In genomic region chr3:89148567-89148966, GRCm38 (mm10) we compare ENCODE assay signal across 19 mouse cellular contexts. TPM values are rescaled to one million over a fixed set of nuclear protein-coding genes. Genes with fewer than 3 reads are reported as not detected.
DNase-seq lines count a peak whose midpoint lies in the region; ATAC-seq and TF ChIP-seq lines count a peak whose summit lies in the region.
"Had no signal": no experiment of that assay in that cellular context is flagged by ENCODE, and none has a peak within 500 bp of the region (broad histone marks: within the 10 kb centered on the region; RNA-seq: fewer than 3 reads in every experiment).

No protein-coding gene starts in this region.

- intact Hi-C loops in heart, postnatal 14 days (cut with DNase I), result no loop called here

- H3K36me3 ChIP-seq in liver, embryonic 11.5 days (ENCODE audit: control insufficient read depth, insufficient read depth, low read length), result peaks cover 12% of the 10 kb centered on the region; the same call in 1 of the 2 replicates
- H3K36me3 ChIP-seq in limb, embryonic 14.5 days (ENCODE audit: control insufficient read depth, insufficient read depth, low read length), result no peaks in the 10 kb centered on the region

- H3K4me2 ChIP-seq in liver, embryonic 11.5 days, result peak overlapping the region; percentile 11; the same call in 1 of the 2 replicates
- H3K4me2 ChIP-seq in limb, embryonic 14.5 days (replicated peaks; ENCODE audit: low read depth, low read length, severe bottlenecking), result peak overlapping the region; percentile 44; the same call in 1 of the 2 replicates
- H3K4me2 ChIP-seq: hindbrain, embryonic 14.5 days had no signal

- peak overlapping the region; percentile 32; the same call in 1 of the 2 replicates for H3K4me3 ChIP-seq in liver, embryonic 11.5 days (ENCODE audit: low read depth, low read length)
- H3K4me3 ChIP-seq in limb, embryonic 14.5 days (replicated peaks; ENCODE audit: low read length), result 0 out of 2 replicates have a peak overlapping the region, but pooled peaks have one; percentile 22
- H3K4me3 ChIP-seq: forebrain, embryonic 13.5 days; midbrain, embryonic 12.5 days; neural tube, embryonic 13.5 days had no signal

- no peak for TF ChIP-seq POLR2A in limb, embryonic 14.5 days (IDR thresholded peaks at IDR 0.05; ENCODE audit: borderline replicate concordance, extremely low read depth, insufficient read depth, insufficient read length)

- peak; percentile 86 for DNase-seq in heart, adult 11 months
- DNase-seq in heart, postnatal 14 days, result no peak
- DNase-seq in liver, embryonic 11.5 days (ENCODE audit: low spot score), result no peak
- no peak for DNase-seq in liver
- no peak for DNase-seq in limb, embryonic 14.5 days (ENCODE audit: low spot score)
- DNase-seq in ovary, adult 18-20 months (ENCODE audit: low spot score), result no peak
- no peak for DNase-seq in gastrocnemius, postnatal 25 days
- DNase-seq: adrenal gland, postnatal 25 days; cerebellum, adult 11 months; cerebellum, postnatal 10 days; gastrocnemius, postnatal 14 days; kidney, postnatal 10 days; left cerebral cortex, postnatal 4 days; thymus, postnatal 36 days had no signal

- WGBS in liver, embryonic 11.5 days, result 68% methylated on average over 14 of the region's 14 CpGs
- 76% methylated on average over 14 of the region's 14 CpGs for WGBS in limb, embryonic 14.5 days

- peaks cover 23% of the 10 kb centered on the region; the same call in 1 of the 2 replicates for H3K4me1 ChIP-seq in liver, embryonic 11.5 days (replicated peaks; ENCODE audit: control insufficient read depth, insufficient read depth, low read length)
- H3K4me1 ChIP-seq in limb, embryonic 14.5 days (ENCODE audit: control insufficient read depth, insufficient read depth, low read length), result peaks cover 3% of the 10 kb centered on the region; the same call in 1 of the 2 replicates

- no peak overlapping the region for H3K27ac ChIP-seq in liver, embryonic 11.5 days (ENCODE audit: low read depth, low read length)
- H3K27ac ChIP-seq in limb, embryonic 14.5 days (replicated peaks; ENCODE audit: low read depth, low read length), result no peak overlapping the region
- H3K27ac ChIP-seq: forebrain, embryonic 13.5 days; hindbrain, embryonic 14.5 days; midbrain, embryonic 12.5 days; neural tube, embryonic 13.5 days had no signal

- no peak for ATAC-seq in liver, embryonic 11.5 days (replicated peaks; ENCODE audit: low FRiP score)
- no peak for ATAC-seq in limb, embryonic 14.5 days (ENCODE audit: low FRiP score, low read depth)
- ATAC-seq: forebrain, embryonic 13.5 days had no signal

- peaks cover 26% of the 10 kb centered on the region for H3K27me3 ChIP-seq in liver, embryonic 11.5 days (replicated peaks; ENCODE audit: control insufficient read depth, insufficient read depth, low read length)
- peaks cover 8% of the 10 kb centered on the region; the same call in 1 of the 2 replicates for H3K27me3 ChIP-seq in limb, embryonic 14.5 days (ENCODE audit: control insufficient read depth, insufficient read depth, low read length)

- no peaks in the 10 kb centered on the region for H3K9me3 ChIP-seq in liver, embryonic 11.5 days (ENCODE audit: control insufficient read depth, low read length)
- no peaks in the 10 kb centered on the region for H3K9me3 ChIP-seq in limb, embryonic 14.5 days (ENCODE audit: control insufficient read depth, low read length)
- H3K9me3 ChIP-seq: forebrain, embryonic 13.5 days; midbrain, embryonic 12.5 days; neural tube, embryonic 13.5 days had no signal

- H3K9ac ChIP-seq in liver, embryonic 11.5 days (ENCODE audit: low read depth, low read length), result 0 out of 2 replicates have a peak overlapping the region, but pooled peaks have one; percentile 11
- no peak overlapping the region for H3K9ac ChIP-seq in limb, embryonic 14.5 days (ENCODE audit: low read depth, low read length, severe bottlenecking)
- H3K9ac ChIP-seq: forebrain, embryonic 13.5 days; hindbrain, embryonic 14.5 days; midbrain, embryonic 12.5 days; neural tube, embryonic 13.5 days had no signal

RNA-seq across cellular contexts. Expression of gene Hcn3, which starts 11.4 kb away (rescaled TPM):
- under 1 TPM; 0.49 to 0.60 TPM for total RNA-seq in heart, postnatal 14 days (2021)
- 1.2 and 1.6 TPM in 2 replicates for polyA plus RNA-seq in liver, embryonic 11.5 days (2014; fragmentation: Nextera tagmentation; extraction: Ambion mirVana)
- 4.6 and 8.9 TPM in 2 replicates for polyA plus RNA-seq in limb, embryonic 14.5 days (2012; rRNA removed)
- polyA plus RNA-seq in limb, embryonic 14.5 days (2014; fragmentation: Nextera tagmentation; extraction: Ambion mirVana), result 1.5 and 1.6 TPM in 2 replicates
- total RNA-seq in gastrocnemius, postnatal 25 days (2021), result under 1 TPM in 1 of 2 experiments, not detected in 1; 0.43 TPM

RNA-seq across cellular contexts. Expression of gene Pklr, which starts 12.6 kb away (rescaled TPM):
- total RNA-seq in heart, postnatal 14 days (2021), result not detected
- 117 and 144 TPM in 2 replicates for polyA plus RNA-seq in liver, embryonic 11.5 days (2014; fragmentation: Nextera tagmentation; extraction: Ambion mirVana)
- polyA plus RNA-seq in limb, embryonic 14.5 days (2012; rRNA removed), result 0.27 and 0.50 TPM in 2 replicates
- 0.14 and 0.23 TPM in 2 replicates for polyA plus RNA-seq in limb, embryonic 14.5 days (2014; fragmentation: Nextera tagmentation; extraction: Ambion mirVana)
- total RNA-seq in gastrocnemius, postnatal 25 days (2021), result not detected
- total RNA-seq: adrenal gland, postnatal 25 days; gastrocnemius, postnatal 14 days; heart, adult 8-10 months had no signal

RNA-seq across cellular contexts. Expression of gene Clk2, which starts 16.0 kb away (rescaled TPM):
- 10 to 100 TPM; 23.3 to 23.6 TPM for total RNA-seq in heart, postnatal 14 days (2021)
- polyA plus RNA-seq in liver, embryonic 11.5 days (2014; fragmentation: Nextera tagmentation; extraction: Ambion mirVana), result 18.8 and 22.8 TPM in 2 replicates
- polyA plus RNA-seq in limb, embryonic 14.5 days (2012; rRNA removed), result 152 and 155 TPM in 2 replicates
- polyA plus RNA-seq in limb, embryonic 14.5 days (2014; fragmentation: Nextera tagmentation; extraction: Ambion mirVana), result 26.5 and 34.2 TPM in 2 replicates
- 10 to 100 TPM; 16.0 to 16.3 TPM for total RNA-seq in gastrocnemius, postnatal 25 days (2021)

RNA-seq across cellular contexts. Expression of gene Scamp3, which starts 28.7 kb away (rescaled TPM):
- total RNA-seq in heart, postnatal 14 days (2021), result 10 to 100 TPM; 47.2 to 48.7 TPM
- polyA plus RNA-seq in liver, embryonic 11.5 days (2014; fragmentation: Nextera tagmentation; extraction: Ambion mirVana), result 110 and 116 TPM in 2 replicates
- 114 and 156 TPM in 2 replicates for polyA plus RNA-seq in limb, embryonic 14.5 days (2012; rRNA removed)
- polyA plus RNA-seq in limb, embryonic 14.5 days (2014; fragmentation: Nextera tagmentation; extraction: Ambion mirVana), result 93.9 and 96.0 TPM in 2 replicates
- 10 to 100 TPM; 33.2 to 38.2 TPM for total RNA-seq in gastrocnemius, postnatal 25 days (2021)

RNA-seq across cellular contexts. Expression of gene Fam189b, which starts 34.4 kb away (rescaled TPM):
- 1 to 10 TPM; 7.1 to 7.6 TPM for total RNA-seq in heart, postnatal 14 days (2021)
- polyA plus RNA-seq in liver, embryonic 11.5 days (2014; fragmentation: Nextera tagmentation; extraction: Ambion mirVana), result 12.7 and 13.5 TPM in 2 replicates
- polyA plus RNA-seq in limb, embryonic 14.5 days (2012; rRNA removed), result 95.5 and 124 TPM in 2 replicates
- 34.5 and 34.8 TPM in 2 replicates for polyA plus RNA-seq in limb, embryonic 14.5 days (2014; fragmentation: Nextera tagmentation; extraction: Ambion mirVana)
- 10 to 100 TPM; 13.4 to 16.4 TPM for total RNA-seq in gastrocnemius, postnatal 25 days (2021)
